Mouse (Mus musculus) large intestine, adult 2 months (tissue): ENCODE data around the gene Atp6v1g3. TPM values are rescaled to one million over a fixed set of nuclear protein-coding genes. Genes with fewer than 3 reads are reported as not detected.

Experiments
- DNase-seq: peaks from one replicate; pipeline ENCODE4 v3.0.0-alpha.2; 2012; ENCODE audit warnings: low read depth, low spot score
- WGBS: fragments of 180-500 bp; shearing (Covaris S2); methylation state at CpG from one replicate; pipeline ENCODE4 v1.1.7; 2018; 5-methylcytosine and 5-hydroxymethylcytosine counted together
- polyA plus RNA-seq: library from polyadenylated mRNA; depleted of rRNA; stranded (reverse); fragments of >200 nt; gene quantifications from 2 replicates; pipeline ENCODE4 v1.2.3, GENCODE M21; 2012; rRNA removed

Atp6v1g3 gene
- not detected in 2 replicates for polyA plus RNA-seq

GRCm38 (mm10) chr1:138273438-138273837 is at the start of gene Atp6v1g3:
TSS of gene Atp6v1g3 (plus strand) at chr1:138273738.
- 87% methylated on average over 2 of the region's 2 CpGs for WGBS
- no peak for DNase-seq

- no peak for DNase-seq
Measured at GRCm38 (mm10) chr1:138233051-138233450, 40.5 kb upstream of the Atp6v1g3 start.

GRCm38 (mm10) chr1:138237252-138237651 is 36.3 kb upstream of the Atp6v1g3 start:
- WGBS, result 73% methylated on average over 2 of the region's 2 CpGs
- DNase-seq, result no peak

- WGBS, result 29% methylated on average over 5 of the region's 5 CpGs
- DNase-seq, result no peak
Measured at GRCm38 (mm10) chr1:138243947-138244346, 29.6 kb upstream of the Atp6v1g3 start.

GRCm38 (mm10) chr1:138244485-138244884 is 29.1 kb upstream of the Atp6v1g3 start:
- DNase-seq, result no peak
- 4% methylated on average over 7 of the region's 7 CpGs for WGBS

- WGBS, result 48% methylated on average over 4 of the region's 4 CpGs
- DNase-seq, result no peak
Measured at GRCm38 (mm10) chr1:138245103-138245502, 28.4 kb upstream of the Atp6v1g3 start.

- no peak for DNase-seq
- WGBS, result 45% methylated on average over 3 of the region's 3 CpGs
Measured at GRCm38 (mm10) chr1:138245533-138245932, 28.0 kb upstream of the Atp6v1g3 start.

- no peak for DNase-seq
- WGBS, result 77% methylated on average over 7 of the region's 7 CpGs
Measured at GRCm38 (mm10) chr1:138246438-138247164, 26.9 kb upstream of the Atp6v1g3 start.

- DNase-seq, result no peak
- 73% methylated on average over 8 of the region's 8 CpGs for WGBS
Measured at GRCm38 (mm10) chr1:138247699-138248483, 25.6 kb upstream of the Atp6v1g3 start.

GRCm38 (mm10) chr1:138248770-138249169 is 24.8 kb upstream of the Atp6v1g3 start:
- no peak for DNase-seq
- WGBS, result 58% methylated on average over 2 of the region's 2 CpGs

- no peak for DNase-seq
- WGBS, result 69% methylated on average over 2 of the region's 2 CpGs
Measured at GRCm38 (mm10) chr1:138250951-138251350, 22.6 kb upstream of the Atp6v1g3 start.

GRCm38 (mm10) chr1:138256172-138256789 is 17.3 kb upstream of the Atp6v1g3 start:
- WGBS, result 79% methylated on average over 4 of the region's 4 CpGs
- no peak for DNase-seq

GRCm38 (mm10) chr1:138258758-138259157 is 14.8 kb upstream of the Atp6v1g3 start:
- DNase-seq, result no peak
- WGBS, result 70% methylated on average over 4 of the region's 4 CpGs

- DNase-seq, result no peak
Measured at GRCm38 (mm10) chr1:138261520-138261919, 12.0 kb upstream of the Atp6v1g3 start.

GRCm38 (mm10) chr1:138262408-138262807 is 11.1 kb upstream of the Atp6v1g3 start:
- DNase-seq, result no peak

More at GRCm38 (mm10) chr1:138261520-138261919, 12.0 kb upstream of the Atp6v1g3 start:
- WGBS, result 87% methylated on average over 3 of the region's 3 CpGs

- 88% methylated on average over 5 of the region's 5 CpGs for WGBS
Measured at GRCm38 (mm10) chr1:138267465-138268055, 6.0 kb upstream of the Atp6v1g3 start.

GRCm38 (mm10) chr1:138274930-138275329 is 1.4 kb downstream of the Atp6v1g3 start:
- 59% methylated on average over 3 of the region's 3 CpGs for WGBS
- no peak for DNase-seq

More at GRCm38 (mm10) chr1:138267465-138268055, 6.0 kb upstream of the Atp6v1g3 start:
- DNase-seq, result no peak

GRCm38 (mm10) chr1:138275859-138276258 is 2.3 kb downstream of the Atp6v1g3 start:
- no peak for DNase-seq
- 47% methylated on average over 5 of the region's 5 CpGs for WGBS

- 78% methylated on average over 6 of the region's 6 CpGs for WGBS
- DNase-seq, result no peak
Measured at GRCm38 (mm10) chr1:138281139-138281538, 7.6 kb downstream of the Atp6v1g3 start.
